Mouse (Mus musculus) E14TG2a.4 (cell line): Measurements from ENCODE around the gene Ankrd28.
A peak's percentile ranks its signal among the peaks of the same experiment; 100 is the strongest.

Source experiments
- H3K27me3 ChIP-seq: 2 replicates; pipeline ENCODE4 v1.6.1; 2014; ENCODE audit warnings: low read length, control low read depth; ENCODE audit not compliant: insufficient read depth
- H3K36me3 ChIP-seq: 2 replicates; pipeline ENCODE4 v1.6.1; 2014; ENCODE audit warnings: low read length, control low read depth; ENCODE audit not compliant: insufficient read depth
- H3K4me1 ChIP-seq: replicated peaks from 2 replicates; pipeline ENCODE4 v1.6.1; 2014; ENCODE audit warnings: low read depth, low read length, control low read depth
- H3K4me3 ChIP-seq: replicated peaks from 2 replicates; pipeline ENCODE4 v1.5.1; 2014; ENCODE audit warnings: mild to moderate bottlenecking, low read length
- H3K9me3 ChIP-seq: 2 replicates; pipeline ENCODE4 v1.6.1; 2014; ENCODE audit warnings: low read length, control low read depth
- CTCF ChIP-seq: conservative IDR thresholded peaks from 2 replicates; pipeline ENCODE4 v1.5.1; 2014; ENCODE audit warnings: low read length
- NANOG ChIP-seq: IDR thresholded peaks from 2 replicates; pipeline ENCODE4 v1.6.1; 2014; ENCODE audit warnings: borderline replicate concordance, low read length, mixed read lengths
- POU5F1 ChIP-seq: IDR thresholded peaks from 2 replicates; pipeline ENCODE4 v1.6.1; 2014; ENCODE audit warnings: low read length, borderline replicate concordance

Gene Ankrd28

GRCm38 (mm10) chr14:31656857-31657645, 173.4 kb downstream of the Ankrd28 start:
- Histone ChIP-seq H3K4me3 (no peak overlapping the region), H3K4me1 (peaks cover 23% of the 10 kb centered on the region), H3K9me3 (no peaks in the 10 kb centered on the region), H3K36me3 (no peaks in the 10 kb centered on the region), H3K27me3 (no peaks in the 10 kb centered on the region)
- TF ChIP-seq CTCF (peak; percentile 91), NANOG (no peak)

GRCm38 (mm10) chr14:31656386-31656785, 174.1 kb downstream of the Ankrd28 start:
- H3K36me3 ChIP-seq, result no peaks in the 10 kb centered on the region
- H3K4me3 ChIP-seq, result no peak overlapping the region
- TF ChIP-seq CTCF (no peak), POU5F1 (no peak), NANOG (no peak)
- H3K9me3 ChIP-seq, result no peaks in the 10 kb centered on the region
- H3K27me3 ChIP-seq, result no peaks in the 10 kb centered on the region
- peaks cover 16% of the 10 kb centered on the region for H3K4me1 ChIP-seq

GRCm38 (mm10) chr14:31655406-31655805, 175.0 kb downstream of the Ankrd28 start:
- H3K27me3 ChIP-seq, result no peaks in the 10 kb centered on the region
- no peak overlapping the region for H3K4me3 ChIP-seq
- peaks cover 2% of the 10 kb centered on the region; the same call in 1 of the 2 replicates for H3K9me3 ChIP-seq
- no peaks in the 10 kb centered on the region for H3K36me3 ChIP-seq
- peaks cover 7% of the 10 kb centered on the region for H3K4me1 ChIP-seq
- TF ChIP-seq NANOG (no peak), POU5F1 (no peak), CTCF (no peak)

GRCm38 (mm10) chr14:31654816-31655215, 175.6 kb downstream of the Ankrd28 start:
- Histone ChIP-seq H3K4me1 (peaks cover 5% of the 10 kb centered on the region; the same call in 1 of the 2 replicates), H3K27me3 (no peaks in the 10 kb centered on the region), H3K9me3 (peaks cover 3% of the 10 kb centered on the region; the same call in 1 of the 2 replicates), H3K4me3 (no peak overlapping the region), H3K36me3 (no peaks in the 10 kb centered on the region)
- TF ChIP-seq NANOG, result no peak
- no peak for TF ChIP-seq POU5F1
- TF ChIP-seq CTCF, result no peak

- Histone ChIP-seq H3K4me1 (peaks cover 12% of the 10 kb centered on the region), H3K9me3 (peaks cover 3% of the 10 kb centered on the region; the same call in 1 of the 2 replicates), H3K4me3 (no peak overlapping the region), H3K36me3 (no peaks in the 10 kb centered on the region), H3K27me3 (no peaks in the 10 kb centered on the region)
- TF ChIP-seq CTCF (no peak), NANOG (no peak), POU5F1 (no peak)
Measured at GRCm38 (mm10) chr14:31653101-31653875, 177.2 kb downstream of the Ankrd28 start.

GRCm38 (mm10) chr14:31652624-31653023, 177.8 kb downstream of the Ankrd28 start:
- H3K9me3 ChIP-seq, result peaks cover 3% of the 10 kb centered on the region; the same call in 1 of the 2 replicates
- H3K36me3 ChIP-seq, result no peaks in the 10 kb centered on the region
- no peaks in the 10 kb centered on the region for H3K27me3 ChIP-seq
- H3K4me1 ChIP-seq, result peaks cover 12% of the 10 kb centered on the region
- TF ChIP-seq CTCF (no peak), NANOG (no peak), POU5F1 (no peak)
- no peak overlapping the region for H3K4me3 ChIP-seq

- Histone ChIP-seq H3K36me3 (no peaks in the 10 kb centered on the region), H3K4me1 (peaks cover 12% of the 10 kb centered on the region), H3K9me3 (peaks cover 3% of the 10 kb centered on the region; the same call in 1 of the 2 replicates), H3K4me3 (no peak overlapping the region), H3K27me3 (no peaks in the 10 kb centered on the region)
- TF ChIP-seq CTCF (no peak), NANOG (no peak), POU5F1 (no peak)
Measured at GRCm38 (mm10) chr14:31652106-31652505, 178.3 kb downstream of the Ankrd28 start.

- Histone ChIP-seq H3K27me3 (no peaks in the 10 kb centered on the region), H3K36me3 (no peaks in the 10 kb centered on the region), H3K4me1 (peaks cover 7% of the 10 kb centered on the region), H3K4me3 (no peak overlapping the region), H3K9me3 (peaks cover 3% of the 10 kb centered on the region; the same call in 1 of the 2 replicates)
- no peak for TF ChIP-seq NANOG
- TF ChIP-seq POU5F1, result no peak
- TF ChIP-seq CTCF, result no peak
Measured at GRCm38 (mm10) chr14:31651206-31651605, 179.2 kb downstream of the Ankrd28 start.

- Histone ChIP-seq H3K9me3 (peaks cover 3% of the 10 kb centered on the region; the same call in 1 of the 2 replicates), H3K4me1 (peaks cover 7% of the 10 kb centered on the region), H3K27me3 (no peaks in the 10 kb centered on the region), H3K4me3 (no peak overlapping the region), H3K36me3 (no peaks in the 10 kb centered on the region)
- TF ChIP-seq CTCF (peak; percentile 79), NANOG (no peak)
Measured at GRCm38 (mm10) chr14:31650347-31650746, 180.1 kb downstream of the Ankrd28 start.
